Mouse (Mus musculus) lung, embryonic 14.5 days (tissue): Measurements from ENCODE around the gene Cep350. TPM values are rescaled to one million over a fixed set of nuclear protein-coding genes. Genes with fewer than 3 reads are reported as not detected.
"Not testable (repeated sequence)": the region's sequence is repeated elsewhere in the genome, so short reads cannot be mapped to it uniquely, and the experiment has no call there.

Experiments used
- ATAC-seq: fragments of 200-750 bp; cut with Nextera tagmentation; 2 replicates; pipeline ENCODE4 v1.8.0; 2017; ENCODE audit warnings: mild to moderate bottlenecking, moderate TSS enrichment, moderate library complexity; ENCODE audit not compliant: insufficient read depth
- DNase-seq: peaks from one replicate; pipeline ENCODE4 v3.0.0-alpha.2; 2015
- H3K27ac ChIP-seq: fragments of 300-500 bp; sonication (generic); 2 replicates; pipeline ENCODE4 v1.5.1; 2014; ENCODE audit warnings: low read depth, mild to moderate bottlenecking, moderate library complexity
- H3K27me3 ChIP-seq: fragments of 300-500 bp; sonication (generic); 2 replicates; pipeline ENCODE4 v1.6.1; 2014; ENCODE audit warnings: low read length, control low read depth; ENCODE audit not compliant: insufficient read depth
- H3K36me3 ChIP-seq: fragments of 300-500 bp; sonication (generic); 2 replicates; pipeline ENCODE4 v1.6.1; 2014; ENCODE audit warnings: control low read depth; ENCODE audit not compliant: insufficient read depth
- H3K4me1 ChIP-seq: fragments of 300-500 bp; sonication (generic); 2 replicates; pipeline ENCODE4 v1.6.1; 2014; ENCODE audit warnings: antibody characterized with exemption, control low read depth; ENCODE audit not compliant: insufficient read depth
- H3K4me2 ChIP-seq: fragments of 300-500 bp; sonication (generic); 2 replicates; pipeline ENCODE4 v1.6.1; 2014; ENCODE audit warnings: mild to moderate bottlenecking
- H3K4me3 ChIP-seq: fragments of 300-500 bp; sonication (generic); 2 replicates; pipeline ENCODE4 v1.5.1; 2014; ENCODE audit warnings: low read depth, low read length
- H3K9ac ChIP-seq: fragments of 300-500 bp; sonication (generic); 2 replicates; pipeline ENCODE4 v1.6.1; 2014
- H3K9me3 ChIP-seq: fragments of 300-500 bp; sonication (generic); 2 replicates; pipeline ENCODE4 v1.6.1; 2016; ENCODE audit warnings: low read depth, low read length, control low read depth
- CTCF ChIP-seq: IDR thresholded peaks from 2 replicates; pipeline ENCODE4 v1.5.1; 2016; ENCODE audit warnings: antibody characterized with exemption, low read depth
- WGBS: fragments of 180-500 bp; shearing (Covaris S2); extraction: QIAGEN DNeasy Blood & Tissue Kit; methylation state at CpG from one replicate; pipeline ENCODE4 v1.1.7; 2014; 5-methylcytosine and 5-hydroxymethylcytosine counted together
- polyA plus RNA-seq: library from polyadenylated mRNA; unstranded; fragments of >200 nt; fragmentation: Nextera tagmentation; extraction: Ambion mirVana; gene quantifications from 2 replicates; pipeline ENCODE4 v1.2.1, GENCODE M21; 2014

Gene Cep350
- polyA plus RNA-seq, 1 experiment from 2014 or later = 12.8 TPM

- Histone ChIP-seq H3K9ac (no peak overlapping the region), H3K27me3 (no peaks in the 10 kb centered on the region), H3K4me3 (no peak overlapping the region), H3K9me3 (no peaks in the 10 kb centered on the region), H3K36me3 (peaks cover 66% of the 10 kb centered on the region), H3K27ac (no peak overlapping the region), H3K4me1 (no peaks in the 10 kb centered on the region), H3K4me2 (no peak overlapping the region)
- 96% methylated on average over 10 of the region's 10 CpGs for WGBS
- DNase-seq (no peak), ATAC-seq (no peak)
- TF ChIP-seq CTCF = no peak
These were observed 78.7 kb downstream of the Cep350 start for GRCm38 (mm10) chr1:155894382-155894781.

- no peak for ATAC-seq
- TF ChIP-seq CTCF = no peak
- WGBS = 63% methylated on average over 2 of the region's 2 CpGs
- Histone ChIP-seq H3K4me1 (no peaks in the 10 kb centered on the region), H3K36me3 (peaks cover 51% of the 10 kb centered on the region), H3K9me3 (no peaks in the 10 kb centered on the region), H3K9ac (no peak overlapping the region), H3K27me3 (no peaks in the 10 kb centered on the region), H3K4me2 (no peak overlapping the region), H3K4me3 (no peak overlapping the region), H3K27ac (no peak overlapping the region)
- no peak for DNase-seq
These were observed 86.2 kb downstream of the Cep350 start for GRCm38 (mm10) chr1:155886846-155887245.

DNA sequence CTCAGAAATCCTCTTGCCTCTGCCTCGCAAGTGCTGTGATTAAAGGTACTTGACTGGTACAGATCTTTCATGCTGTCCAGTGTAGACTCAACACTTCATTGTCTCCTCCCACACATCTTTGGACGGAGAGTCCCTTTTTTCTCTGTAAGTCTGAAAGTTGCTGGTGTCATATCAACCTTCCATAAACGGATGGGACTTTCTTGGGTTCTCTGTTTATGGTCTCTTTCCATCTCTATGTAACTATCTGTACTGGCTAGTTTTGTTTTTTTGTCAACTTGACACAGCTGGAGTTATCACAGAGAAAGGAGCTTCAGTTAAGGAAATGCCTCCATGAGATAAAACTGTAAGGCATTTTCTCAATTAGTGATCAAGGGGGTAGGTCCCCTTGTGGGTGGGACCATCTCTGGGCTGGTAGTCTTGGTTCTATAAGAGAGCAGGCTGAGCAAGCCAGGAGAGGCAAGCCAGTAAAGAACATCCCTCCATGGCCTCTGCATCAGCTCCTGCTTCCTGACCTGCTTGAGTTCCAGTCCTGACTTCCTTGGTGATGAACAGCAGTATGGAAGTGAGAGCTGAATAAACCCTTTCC is 90.3 kb downstream of the Cep350 start:
- not testable (repeated sequence) for H3K4me1 ChIP-seq, ATAC-seq, H3K4me2 ChIP-seq, H3K4me3 ChIP-seq, DNase-seq, H3K9me3 ChIP-seq, H3K9ac ChIP-seq, H3K27me3 ChIP-seq, H3K27ac ChIP-seq
- peaks cover 62% of the 10 kb centered on the region for H3K36me3 ChIP-seq
- WGBS = 70% methylated on average over 3 of the region's 3 CpGs

DNA sequence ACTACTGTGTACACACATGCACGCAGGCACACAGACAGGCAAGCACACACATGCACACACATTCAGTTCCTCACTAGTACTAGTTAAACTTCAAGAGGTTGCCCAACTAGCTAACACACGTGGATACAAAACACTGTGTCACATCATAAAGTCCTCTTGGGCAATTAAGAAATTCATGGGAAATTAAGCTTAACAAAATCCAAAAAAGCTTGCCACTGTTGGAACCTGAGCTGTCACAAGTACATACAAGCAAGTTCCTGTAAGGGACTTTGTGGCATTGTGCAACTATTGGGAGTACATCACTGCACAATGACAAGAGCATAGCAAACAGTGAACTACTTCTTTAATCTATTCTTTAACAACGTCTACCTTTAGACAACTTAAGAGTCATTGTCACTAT is 93.5 kb downstream of the Cep350 start:
- Histone ChIP-seq H3K27ac (no peak overlapping the region), H3K27me3 (no peaks in the 10 kb centered on the region), H3K4me2 (no peak overlapping the region), H3K9me3 (no peaks in the 10 kb centered on the region), H3K36me3 (peaks cover 68% of the 10 kb centered on the region), H3K4me1 (no peaks in the 10 kb centered on the region), H3K9ac (no peak overlapping the region), H3K4me3 (no peak overlapping the region)
- ATAC-seq = no peak
- WGBS = 84% methylated on average over 3 of the region's 3 CpGs
- DNase-seq = no peak
- TF ChIP-seq CTCF = no peak

DNA sequence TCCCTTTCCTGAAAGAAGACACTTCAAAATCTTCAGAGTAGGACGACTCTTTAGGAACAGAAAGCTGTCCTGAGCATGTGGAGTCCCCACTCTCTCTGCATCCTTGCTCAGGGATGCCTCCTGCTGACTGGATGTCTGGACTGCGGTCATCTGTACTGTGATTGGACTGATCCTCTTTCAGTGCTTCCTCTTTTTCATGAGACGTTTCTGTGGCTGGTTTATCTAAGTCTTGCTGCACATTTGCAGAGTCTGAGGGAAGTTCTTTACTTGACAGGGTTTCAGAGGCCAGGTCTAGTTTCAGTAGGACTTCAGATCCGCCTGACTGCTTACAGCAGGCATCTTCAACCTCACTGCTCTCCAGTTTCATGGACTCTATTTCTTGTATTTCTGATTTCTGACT is 110.1 kb downstream of the Cep350 start:
- H3K27me3 ChIP-seq = no peaks in the 10 kb centered on the region
- WGBS = 64% methylated on average over 4 of the region's 4 CpGs
- no peak overlapping the region for H3K4me2 ChIP-seq
- H3K4me1 ChIP-seq = no peaks in the 10 kb centered on the region
- H3K36me3 ChIP-seq = peaks cover 81% of the 10 kb centered on the region
- H3K27ac ChIP-seq = no peak overlapping the region
- H3K9me3 ChIP-seq = no peaks in the 10 kb centered on the region
- no peak overlapping the region for H3K9ac ChIP-seq
- peak; percentile 13 for DNase-seq
- no peak for ATAC-seq
- no peak overlapping the region for H3K4me3 ChIP-seq
- peak; percentile 39; the same call in 1 of the 2 replicates for TF ChIP-seq CTCF

DNA sequence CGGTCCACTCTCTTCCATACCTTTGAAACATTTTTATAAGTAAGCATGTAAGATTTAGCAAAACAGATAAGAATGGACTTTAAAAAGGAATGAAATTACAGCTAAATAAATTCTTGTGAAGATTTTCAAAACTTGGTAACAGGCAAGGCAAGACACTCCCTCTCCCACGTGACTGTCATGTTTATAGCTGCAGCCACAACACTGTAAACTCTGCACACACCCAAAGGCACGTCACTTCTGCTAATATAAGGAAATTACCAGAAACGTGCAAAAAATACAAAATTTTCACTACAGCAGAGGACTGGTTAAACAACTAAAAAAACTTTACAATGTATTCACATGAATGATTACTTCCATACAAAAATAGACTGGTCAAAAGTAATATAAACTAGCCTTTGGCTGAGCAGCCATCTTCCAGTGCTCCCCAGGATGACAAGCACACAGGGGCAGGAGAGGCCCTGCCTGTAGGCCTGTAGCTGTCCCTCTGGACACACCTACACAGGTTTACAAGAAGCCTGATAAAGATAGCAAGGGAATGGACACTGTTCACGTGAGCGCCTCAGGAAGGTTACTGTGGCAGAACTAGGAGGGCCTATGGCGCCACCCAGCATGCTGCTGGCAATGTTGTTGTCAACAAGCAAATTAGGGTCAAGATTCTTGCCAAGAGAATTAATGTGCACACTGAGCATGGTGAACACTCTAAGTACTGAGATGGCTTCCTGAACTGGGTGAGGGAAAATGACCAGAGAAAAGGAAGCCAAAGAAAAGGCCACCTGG is 117.9 kb downstream of the Cep350 start:
- H3K4me3 ChIP-seq = no peak overlapping the region
- no peaks in the 10 kb centered on the region for H3K9me3 ChIP-seq
- H3K27me3 ChIP-seq = no peaks in the 10 kb centered on the region
- 73% methylated on average over 7 of the region's 7 CpGs for WGBS
- H3K4me2 ChIP-seq = no peak overlapping the region
- H3K27ac ChIP-seq = no peak overlapping the region
- no peaks in the 10 kb centered on the region for H3K4me1 ChIP-seq
- no peak overlapping the region for H3K9ac ChIP-seq
- TF ChIP-seq CTCF = no peak
- H3K36me3 ChIP-seq = peaks cover 67% of the 10 kb centered on the region
- DNase-seq = no peak
- ATAC-seq = no peak

DNA sequence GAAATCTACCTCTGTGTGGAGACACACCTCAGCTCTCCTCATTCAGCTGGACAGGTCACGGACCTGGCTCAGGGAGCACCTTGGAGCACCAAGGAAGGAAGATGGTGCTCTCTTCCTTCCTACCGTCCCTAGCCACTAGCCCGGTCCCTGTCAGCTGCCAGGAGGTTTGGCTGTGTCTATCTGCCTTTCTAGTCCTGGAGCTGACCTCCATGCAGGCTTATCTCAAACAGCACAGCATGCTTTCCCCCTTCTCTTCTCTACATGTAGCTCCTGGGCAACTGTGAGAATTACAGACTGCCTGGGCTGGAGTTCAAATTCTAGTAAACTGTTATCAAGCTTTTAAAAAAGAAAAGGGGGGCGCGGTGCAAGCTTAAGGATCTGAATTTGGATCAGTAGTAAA is 120.0 kb downstream of the Cep350 start:
- ATAC-seq = no peak
- WGBS = 94% methylated on average over 5 of the region's 5 CpGs
- Histone ChIP-seq H3K27me3 (no peaks in the 10 kb centered on the region), H3K9ac (no peak overlapping the region), H3K4me2 (no peak overlapping the region), H3K27ac (no peak overlapping the region), H3K9me3 (no peaks in the 10 kb centered on the region), H3K4me3 (no peak overlapping the region), H3K4me1 (no peaks in the 10 kb centered on the region), H3K36me3 (peaks cover 59% of the 10 kb centered on the region)
- DNase-seq = no peak
- TF ChIP-seq CTCF = no peak
